Mouse (Mus musculus): ENCODE measurements at regions not wholly inside any gene's neighbourhood (a gene's known extent, or its start where the extent isn't known, plus 50 kb on each side); places are given as distances from the start of the nearest gene placed in this dataset.
"Not testable (repeated sequence)": the region's sequence is repeated elsewhere in the genome, so short reads cannot be mapped to it uniquely, and the experiment has no call there.

- no peak for DNase-seq (ENCODE audit: low spot score in 2 of 2)
These were observed 70.8 kb downstream of the Pcdh18 start for GRCm38 (mm10) chr3:49686182-49686895.

- no peak for DNase-seq (ENCODE audit: low spot score in 2 of 2)
These were observed 82.2 kb downstream of the Pcdh18 start for GRCm38 (mm10) chr3:49674921-49675320.

DNA sequence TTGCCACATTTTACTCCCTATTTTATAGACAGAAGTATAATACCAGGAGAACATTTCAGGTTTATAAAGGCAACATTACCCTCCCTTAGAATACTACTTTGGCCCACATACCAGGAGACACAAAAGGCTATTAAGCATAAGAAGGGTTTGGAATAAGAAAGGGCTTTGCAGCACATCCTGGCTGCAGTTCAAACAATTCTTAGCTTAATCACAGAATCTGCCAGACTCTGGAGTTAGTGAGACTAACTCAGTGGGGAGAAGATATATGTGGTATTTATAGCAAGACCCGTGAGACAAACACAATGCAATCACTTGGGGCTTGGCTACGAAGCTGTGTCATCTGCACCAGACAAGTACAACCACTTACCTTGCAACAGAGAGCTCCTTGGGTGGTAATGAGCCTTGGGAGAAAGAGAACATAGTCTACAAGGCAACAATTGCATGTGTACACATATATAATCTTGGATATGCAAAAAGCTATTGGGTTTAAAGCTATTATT lies 84.4 kb downstream of the Pcdh18 start:
- peak in 1 of 2 experiments; percentile 10 for DNase-seq (ENCODE audit: low spot score in 2 of 2)

DNA sequence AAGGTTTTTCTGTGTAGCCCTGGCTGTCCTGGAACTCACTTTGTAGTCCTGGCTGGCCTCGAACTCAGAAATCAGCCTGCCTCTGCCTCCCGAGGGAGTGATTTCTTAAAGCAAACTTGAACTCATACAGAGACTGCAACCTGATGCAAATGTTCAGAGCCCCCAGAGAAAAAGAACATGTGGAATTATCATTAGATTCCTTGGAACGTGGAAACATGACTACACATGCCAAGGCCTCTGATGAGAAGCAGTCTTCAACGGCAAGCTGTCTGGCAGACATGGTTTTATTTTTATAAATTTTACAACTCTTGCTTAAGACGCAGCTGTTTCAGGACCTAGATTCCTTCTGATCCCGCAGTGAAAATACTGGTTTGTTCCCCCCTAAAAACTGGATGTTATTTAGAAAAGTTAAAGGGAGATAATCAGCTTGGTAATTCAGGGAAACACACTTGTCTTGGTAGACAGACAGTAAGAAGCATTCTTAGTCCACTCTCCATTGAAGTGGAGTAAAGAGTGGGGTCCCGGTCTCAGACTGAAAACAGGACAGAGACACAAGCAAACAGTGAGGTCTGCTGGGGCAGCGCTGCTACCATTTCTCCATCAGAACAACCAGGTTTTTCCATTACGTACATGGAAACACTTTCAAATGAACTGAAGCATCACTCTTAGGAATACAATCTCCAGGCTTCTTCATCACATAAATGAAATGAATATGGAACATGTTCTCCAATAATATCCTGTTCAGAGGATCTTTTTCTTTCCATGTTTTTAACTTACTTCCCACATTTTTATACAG lies 89.4 kb downstream of the Pcdh18 start:
- no peak for DNase-seq (ENCODE audit: low spot score in 2 of 2)

GRCm38 (mm10) chr3:49666516-49666915 lies 90.6 kb downstream of the Pcdh18 start:
- DNase-seq (ENCODE audit: low spot score in 2 of 2), result no peak

DNA sequence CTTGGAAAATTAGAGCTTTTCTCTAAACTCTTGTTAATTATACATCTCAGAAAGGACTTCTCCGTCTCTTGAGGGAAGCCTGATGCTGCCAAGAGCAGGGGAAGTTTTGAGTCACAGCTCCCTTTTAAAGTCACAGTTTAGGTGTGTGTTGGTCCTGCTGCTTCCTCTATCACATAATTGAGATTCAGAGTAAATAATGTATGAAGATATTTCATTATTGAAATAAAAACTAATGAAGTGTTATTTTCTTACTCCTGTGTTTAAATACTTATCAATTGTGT lies 108.3 kb downstream of the Pcdh18 start:
- DNase-seq (ENCODE audit: low spot score in 2 of 2), result no peak

DNA sequence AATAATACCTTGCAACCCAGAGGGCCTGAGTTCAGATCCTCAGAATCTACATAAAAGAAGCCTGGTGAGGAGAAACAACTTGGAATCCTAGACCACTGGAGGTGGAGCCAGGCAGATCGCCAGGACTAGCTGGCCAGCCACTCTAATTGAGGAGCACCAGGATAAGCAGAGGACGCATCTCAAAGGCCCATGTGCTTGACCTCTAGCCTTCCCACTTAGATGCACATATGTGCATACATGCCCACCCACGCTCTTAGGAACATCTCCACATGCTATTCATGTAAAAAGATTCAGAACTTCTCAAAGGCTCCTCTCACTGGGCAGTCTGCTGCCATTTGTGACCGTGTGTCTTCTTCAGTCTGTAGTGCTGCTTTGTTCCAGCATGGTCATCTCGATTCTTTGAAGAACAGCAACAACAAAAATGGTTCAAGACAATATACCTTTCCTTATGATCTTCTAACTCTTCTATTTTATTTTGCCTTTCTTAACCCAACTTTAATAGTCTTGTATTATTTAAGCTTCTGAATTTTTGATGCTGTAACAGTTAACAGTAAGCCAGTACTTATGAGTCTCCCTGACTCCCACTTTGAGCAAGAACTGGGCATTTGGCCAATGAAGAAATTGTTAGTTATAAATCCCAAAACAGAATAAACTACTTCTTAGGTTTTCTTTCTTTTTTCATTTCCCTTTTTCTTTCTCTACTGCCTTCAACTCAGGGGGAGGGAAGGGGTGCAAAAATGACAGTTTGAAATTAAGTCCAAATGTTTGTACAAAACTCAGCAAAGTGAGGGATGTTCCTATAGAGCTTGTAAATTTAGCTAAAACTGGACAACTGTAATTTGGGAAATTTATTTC lies 108.9 kb downstream of the Pcdh18 start:
- no peak for DNase-seq (ENCODE audit: low spot score in 2 of 2)

- DNase-seq (ENCODE audit: low spot score in 2 of 2), result no peak
These were observed 112.1 kb downstream of the Pcdh18 start for GRCm38 (mm10) chr3:49644993-49645392.

DNA sequence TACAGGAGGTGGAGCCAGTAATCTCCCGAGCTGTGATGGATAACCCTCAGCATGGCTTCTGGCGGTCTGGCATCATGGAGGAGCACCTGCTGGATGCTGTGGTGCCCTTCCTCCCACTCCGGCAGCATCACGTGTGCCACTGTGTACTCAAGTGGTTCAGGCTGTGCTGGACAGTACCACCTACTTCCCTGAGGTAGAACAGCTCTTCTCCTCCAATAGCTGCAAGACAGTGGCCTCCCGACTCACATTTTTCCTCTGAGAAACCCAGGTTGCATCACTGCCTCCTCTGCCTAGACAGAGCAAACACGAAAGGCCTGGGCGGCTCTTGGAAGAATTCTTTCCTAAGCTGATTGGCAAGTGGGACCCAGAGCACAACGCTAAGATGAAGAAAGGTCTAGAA lies 113.3 kb downstream of the Pcdh18 start:
- DNase-seq (ENCODE audit: low spot score in 2 of 2), result no peak

DNA sequence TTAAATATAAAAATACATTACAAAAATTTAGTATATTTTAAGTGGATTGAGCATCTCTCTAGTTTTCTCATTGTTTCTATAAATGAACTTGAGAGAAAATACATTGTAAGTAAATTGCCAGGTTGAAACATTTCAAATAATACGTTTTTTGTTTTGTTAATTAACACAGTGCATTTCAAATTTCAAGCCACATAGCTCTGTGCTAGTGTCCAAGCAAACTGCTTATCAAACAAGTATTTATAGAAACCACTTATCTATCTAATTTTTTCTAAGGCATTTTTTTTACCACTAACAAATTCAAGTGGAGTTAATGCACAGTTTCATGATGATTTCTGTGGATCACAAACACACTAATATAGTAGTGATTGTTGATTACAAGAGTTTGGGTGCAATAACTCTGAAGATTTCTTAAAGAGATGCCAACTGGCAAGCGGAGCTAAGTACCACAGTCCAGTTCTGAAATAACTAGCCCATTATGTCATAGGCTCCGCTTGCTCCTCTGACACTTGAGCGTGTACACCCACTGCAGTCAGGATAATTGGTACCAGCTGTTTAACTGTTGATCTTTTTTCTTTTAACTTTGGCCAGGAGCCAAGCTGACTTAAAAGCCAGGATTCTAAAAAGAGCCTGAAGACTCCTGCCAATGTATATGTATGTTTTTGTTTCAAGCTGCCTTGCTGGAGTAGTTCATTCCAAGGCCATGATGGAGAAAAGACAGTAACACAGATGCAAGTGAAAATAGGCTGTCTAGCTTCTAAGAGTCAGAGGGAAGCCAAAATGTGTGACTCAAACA lies 115.0 kb downstream of the Pcdh18 start:
- DNase-seq (ENCODE audit: low spot score in 2 of 2), result peak; percentile 17 to 27

DNA sequence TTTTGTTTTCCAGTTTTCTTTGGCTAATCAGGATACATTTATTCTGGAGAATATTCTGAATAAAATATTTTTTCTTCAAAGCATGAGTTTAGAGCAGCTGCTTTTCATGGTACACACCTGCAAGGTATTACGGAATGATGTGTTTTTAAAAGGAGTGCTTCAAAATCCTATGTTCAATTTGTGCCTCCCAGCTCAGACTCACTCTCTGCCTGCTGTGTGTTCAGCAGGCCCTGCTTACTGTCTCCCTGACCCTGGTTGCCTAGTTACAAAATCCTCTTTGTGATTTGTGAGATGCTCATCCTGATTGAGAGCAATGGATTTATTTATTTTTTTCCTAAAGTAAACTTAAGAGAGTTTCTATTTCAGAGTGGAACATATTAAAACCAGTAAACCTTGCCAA lies 115.7 kb downstream of the Pcdh18 start:
- no peak for DNase-seq (ENCODE audit: low spot score in 2 of 2)

- no peak for DNase-seq (ENCODE audit: low spot score in 2 of 2)
These were observed 118.5 kb downstream of the Pcdh18 start for GRCm38 (mm10) chr3:49638601-49639000.

- no peak for DNase-seq (ENCODE audit: low spot score in 2 of 2)
These were observed 120.4 kb downstream of the Pcdh18 start for GRCm38 (mm10) chr3:49636676-49637075.

- no peak for DNase-seq (ENCODE audit: low spot score in 2 of 2)
These were observed 164.2 kb downstream of the Pcdh18 start for GRCm38 (mm10) chr3:49592706-49593451.

- no peak for DNase-seq (ENCODE audit: low spot score in 2 of 2)
These were observed 166.9 kb downstream of the Pcdh18 start for GRCm38 (mm10) chr3:49590234-49590633.

DNA sequence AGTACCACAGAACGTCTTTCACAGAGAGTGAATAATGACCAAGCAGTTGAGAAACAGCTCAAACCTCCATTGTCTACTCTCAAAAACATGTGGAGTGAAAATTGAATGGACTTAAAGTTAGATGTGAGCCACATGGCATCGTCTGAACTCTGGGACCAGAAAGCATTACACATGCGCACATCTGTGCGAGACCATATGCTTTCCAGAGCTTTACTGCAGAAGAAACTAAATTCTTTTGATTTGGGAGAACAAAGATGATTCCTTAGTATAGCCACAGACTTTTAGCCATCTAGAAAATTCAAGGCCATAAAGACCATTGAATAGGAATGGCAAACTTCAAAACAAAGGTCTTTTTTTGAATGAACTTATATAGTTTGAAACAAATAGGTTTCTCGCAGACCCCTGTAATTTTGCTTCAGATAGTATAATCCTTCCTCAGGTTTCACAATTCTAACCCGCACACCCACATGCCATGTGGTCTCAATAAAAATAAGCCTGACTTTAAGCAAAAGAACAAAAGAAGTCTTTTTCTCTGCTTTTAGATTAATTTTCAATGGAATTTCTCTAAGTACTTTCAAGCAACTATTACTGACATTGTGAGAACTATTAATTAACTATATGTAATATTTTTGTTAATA lies 170.5 kb downstream of the Pcdh18 start:
- no peak for DNase-seq (ENCODE audit: low spot score in 2 of 2)

GRCm38 (mm10) chr3:49585962-49586361 lies 171.2 kb downstream of the Pcdh18 start:
- DNase-seq (ENCODE audit: low spot score in 2 of 2), result not testable (repeated sequence)

- no peak for DNase-seq (ENCODE audit: low spot score in 2 of 2)
These were observed 190.1 kb downstream of the Pcdh18 start for GRCm38 (mm10) chr3:49566769-49567729.

GRCm38 (mm10) chr3:49527642-49528041 lies 229.5 kb downstream of the Pcdh18 start:
- DNase-seq (ENCODE audit: low spot score in 2 of 2), result no peak
